Mouse (Mus musculus) ovary, postnatal 14 days (tissue): Measurements from ENCODE around the gene Mast3.

ENCODE experiments used
- DNase-seq: peaks from one replicate; pipeline ENCODE4 v3.0.0; 2022; ENCODE audit warnings: low spot score

Gene Mast3

GRCm38 (mm10) chr8:70776496-70777444 is 28.1 kb downstream of the Mast3 start, which contains the start of gene Pik3r2:
TSS of gene Pik3r2 (minus strand) at chr8:70776713.
- DNase-seq = peak; percentile 98

- DNase-seq = no peak
These were observed 28.9 kb downstream of the Mast3 start for GRCm38 (mm10) chr8:70775851-70776495.

GRCm38 (mm10) chr8:70775227-70775626 is 29.6 kb downstream of the Mast3 start:
- DNase-seq = no peak

DNA sequence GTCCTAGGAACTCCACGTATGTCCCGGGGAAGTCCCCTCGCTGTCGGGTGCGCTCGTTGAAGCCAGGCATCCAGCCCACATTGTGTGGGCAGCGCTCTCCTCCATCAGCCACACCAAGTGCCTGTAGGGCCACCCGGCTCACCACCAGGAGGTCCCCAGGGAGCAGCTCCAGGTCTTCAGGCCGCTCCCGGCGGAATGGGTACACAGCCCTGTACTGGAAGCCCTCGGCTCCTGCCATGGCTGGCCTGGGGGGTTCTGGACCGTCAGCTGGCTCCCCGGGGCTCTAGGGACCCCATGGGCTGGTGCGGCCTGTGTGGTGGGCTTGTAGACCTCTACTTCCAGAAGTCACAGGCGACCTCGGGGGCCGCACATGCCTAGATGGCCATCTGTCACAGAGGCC is 30.1 kb downstream of the Mast3 start:
- no peak for DNase-seq

DNA sequence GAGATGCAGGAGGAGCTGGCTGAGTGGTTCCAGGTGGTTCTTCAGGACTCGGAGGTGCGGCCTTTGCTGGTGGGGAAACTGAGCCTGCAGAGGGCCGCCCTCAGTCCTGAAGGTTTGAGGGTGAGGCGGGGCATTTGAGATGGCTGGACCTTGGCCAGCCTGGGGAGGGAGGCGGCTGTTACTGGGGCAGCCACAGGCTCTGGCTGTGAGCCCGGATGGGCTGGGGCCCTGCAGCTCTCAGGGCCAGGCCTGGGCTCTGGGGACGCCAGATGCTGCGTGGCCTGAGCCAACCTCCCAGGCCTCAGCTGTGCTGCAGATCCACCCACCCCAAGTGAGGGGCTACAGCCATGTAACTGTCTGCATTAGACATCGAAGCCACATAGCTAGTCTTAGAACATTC is 31.0 kb downstream of the Mast3 start:
- DNase-seq = peak; percentile 74

GRCm38 (mm10) chr8:70773410-70773809 is 31.4 kb downstream of the Mast3 start:
- DNase-seq = no peak

- no peak for DNase-seq
These were observed 32.0 kb downstream of the Mast3 start for GRCm38 (mm10) chr8:70772890-70773289.

GRCm38 (mm10) chr8:70772075-70772474 is 32.8 kb downstream of the Mast3 start:
- DNase-seq = no peak

- DNase-seq = no peak
These were observed 33.6 kb downstream of the Mast3 start for GRCm38 (mm10) chr8:70771217-70771616.

GRCm38 (mm10) chr8:70770748-70771147 is 34.1 kb downstream of the Mast3 start:
- DNase-seq = no peak

GRCm38 (mm10) chr8:70769858-70770257 is 35.0 kb downstream of the Mast3 start:
- DNase-seq = no peak

DNA sequence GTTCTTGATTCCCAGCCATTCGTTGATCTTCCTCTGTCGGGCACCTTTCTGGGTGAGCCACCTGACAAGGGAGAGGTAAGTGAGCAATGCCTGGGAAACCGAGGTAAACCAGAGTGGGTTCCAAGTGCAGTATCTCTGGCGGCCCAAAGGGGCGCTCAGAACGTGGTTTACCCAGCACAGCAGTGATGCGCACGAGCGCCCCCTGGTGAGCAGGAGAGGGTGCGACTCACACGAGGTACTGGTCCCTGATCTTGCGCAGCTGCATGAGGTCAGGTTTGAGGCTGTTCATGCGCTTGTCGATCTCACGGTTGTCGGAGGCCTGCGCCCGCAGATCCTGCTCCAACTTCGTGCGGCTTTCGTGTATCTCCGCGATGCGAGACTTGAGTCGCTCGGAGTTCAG is 35.5 kb downstream of the Mast3 start:
- peak; percentile 96 for DNase-seq

- DNase-seq = no peak
These were observed 35.9 kb downstream of the Mast3 start for GRCm38 (mm10) chr8:70768956-70769355.

DNA sequence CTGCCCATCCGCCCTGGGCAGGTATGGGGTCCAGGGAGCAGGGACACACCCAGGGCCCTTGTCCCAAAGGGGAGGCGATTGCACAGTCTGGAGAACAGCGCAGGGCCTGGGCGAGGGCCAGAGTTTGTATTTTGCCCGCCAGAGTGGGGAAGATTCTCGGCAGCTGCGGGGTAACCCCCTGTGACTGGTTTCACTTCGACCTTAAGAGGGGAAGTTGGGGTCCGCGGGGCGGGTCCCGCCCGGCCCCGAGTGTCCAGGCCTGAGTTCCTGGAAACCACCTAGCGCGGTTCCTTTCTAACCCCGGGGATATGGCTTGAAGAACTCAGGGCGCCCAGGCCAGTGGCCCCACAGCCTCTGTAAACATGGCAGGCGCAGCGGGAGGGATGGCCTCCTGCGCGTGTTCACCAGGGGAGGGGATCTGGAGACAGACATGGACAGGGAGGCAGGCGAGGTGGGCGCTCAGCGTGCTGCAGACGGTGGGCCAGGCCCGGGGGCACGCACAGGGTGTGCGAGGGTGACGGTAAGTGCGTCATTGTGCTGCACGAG is 36.5 kb downstream of the Mast3 start:
- no peak for DNase-seq

- DNase-seq = no peak
These were observed 37.4 kb downstream of the Mast3 start for GRCm38 (mm10) chr8:70767503-70767902.

- no peak for DNase-seq
These were observed 38.0 kb downstream of the Mast3 start for GRCm38 (mm10) chr8:70766571-70767440.

DNA sequence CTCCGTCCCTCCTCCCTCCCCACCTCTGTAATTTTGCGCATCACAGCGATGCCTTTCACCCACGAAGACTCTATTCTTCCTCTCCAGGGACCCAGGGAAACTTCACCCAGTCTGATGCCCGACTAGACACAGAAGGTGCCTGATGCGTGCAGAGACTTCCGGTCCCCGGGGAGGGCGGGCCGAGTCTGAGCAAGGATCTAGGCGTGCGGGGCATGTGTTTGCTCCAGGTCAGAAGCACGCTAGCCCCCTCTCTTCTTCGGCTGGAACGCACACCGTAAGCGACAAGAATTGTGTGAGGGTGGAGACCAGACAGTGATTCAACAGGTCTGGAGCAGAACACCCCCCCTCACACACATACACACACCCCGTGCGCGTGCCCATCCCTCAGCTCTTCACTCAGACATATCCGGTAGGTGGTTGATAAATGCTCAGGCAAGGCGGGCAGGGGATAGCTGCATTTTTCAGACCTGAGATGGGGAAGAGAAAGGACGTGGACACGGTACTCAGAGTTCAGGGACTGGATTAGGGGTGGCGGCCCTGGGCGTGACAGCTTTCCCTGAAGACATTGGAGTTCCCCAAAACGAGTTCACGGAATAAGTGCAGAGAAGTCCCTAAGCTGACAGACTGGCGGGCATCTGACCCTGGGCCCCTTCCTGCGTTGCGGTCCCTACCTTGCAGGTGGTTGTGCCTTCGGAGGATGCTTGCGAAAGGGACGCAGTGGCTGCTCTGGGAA is 38.9 kb downstream of the Mast3 start:
- DNase-seq = no peak

DNA sequence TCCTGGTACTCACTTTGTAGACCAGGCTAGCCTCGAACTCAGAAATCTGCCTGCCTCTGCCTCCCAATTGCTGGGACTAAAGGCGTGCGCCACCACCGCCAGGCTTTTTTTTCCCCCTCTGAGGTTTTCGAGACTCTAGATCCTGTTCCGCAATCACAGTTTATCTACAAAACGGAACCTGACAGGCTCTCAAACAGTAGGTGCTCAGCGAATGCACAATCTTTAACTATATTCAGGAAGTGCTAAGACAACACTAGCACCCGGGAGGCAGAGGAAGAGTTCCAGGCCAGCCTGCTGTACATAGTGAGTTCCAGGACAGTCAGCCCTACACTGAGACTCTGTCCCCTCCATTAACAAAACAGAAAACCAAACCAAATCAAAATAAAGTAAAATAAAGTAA is 39.5 kb downstream of the Mast3 start:
- DNase-seq = no peak

DNA sequence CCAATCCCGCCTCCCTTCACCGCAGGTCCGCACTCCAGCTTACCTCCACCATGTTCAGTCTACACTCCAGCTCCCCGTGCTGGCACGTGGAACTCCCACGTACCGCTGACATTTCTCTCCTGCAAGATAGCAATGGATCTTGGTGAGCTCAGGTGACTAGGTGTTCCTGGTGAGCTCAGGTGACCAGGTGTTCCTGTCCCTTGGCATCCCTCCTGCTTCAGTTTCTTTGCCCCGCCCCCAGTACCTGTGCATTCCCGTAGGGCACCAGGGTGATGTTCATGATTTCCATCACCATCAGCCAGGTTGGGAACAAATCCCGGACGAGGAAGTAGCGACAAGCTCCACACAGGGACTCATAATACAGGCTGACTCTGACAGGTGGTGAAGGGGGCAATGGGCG is 40.2 kb downstream of the Mast3 start:
- no peak for DNase-seq

DNA sequence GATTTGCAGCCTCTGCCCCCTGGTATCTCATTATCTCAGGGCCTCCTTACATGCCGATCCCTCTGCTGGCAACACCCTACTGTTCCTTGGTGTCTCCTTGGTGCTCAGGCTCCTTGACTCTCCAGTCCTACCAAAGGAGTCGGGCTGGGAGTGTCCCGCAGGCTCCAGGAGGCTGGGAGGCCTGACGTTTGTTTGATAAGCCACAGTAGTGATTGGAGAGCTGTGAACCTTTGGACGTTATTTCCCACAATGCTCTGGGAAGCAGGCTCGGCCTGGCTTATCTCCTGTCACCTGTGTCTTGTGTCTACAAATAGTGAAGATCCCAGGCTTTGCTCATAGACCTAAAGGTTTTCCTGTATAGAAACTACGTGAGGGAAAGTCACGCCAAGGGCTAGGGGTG is 40.8 kb downstream of the Mast3 start:
- no peak for DNase-seq

DNA sequence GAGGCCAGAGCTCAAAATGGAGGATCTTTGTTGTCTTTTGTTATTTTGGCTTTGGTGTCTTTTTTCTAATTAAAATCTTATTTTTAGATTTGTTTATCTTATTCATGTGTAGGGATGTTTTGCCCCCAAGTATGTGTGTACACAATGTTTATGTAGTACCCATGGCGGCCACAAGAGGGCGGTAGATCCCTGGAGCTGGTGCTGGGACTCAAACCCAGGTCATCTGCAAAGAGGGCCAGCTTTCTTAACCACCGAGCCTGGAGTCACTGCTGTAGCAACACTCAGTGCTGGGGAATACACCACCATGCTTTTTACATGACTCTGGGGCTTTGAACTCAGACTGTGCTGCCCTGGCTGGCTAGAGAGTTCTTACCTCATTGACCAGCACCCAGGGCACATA is 41.5 kb downstream of the Mast3 start:
- no peak for DNase-seq
